Mouse (Mus musculus) thymus, adult 2 months (tissue): ENCODE results near the gene Trim15. TPM values are rescaled to one million over a fixed set of nuclear protein-coding genes. Genes with fewer than 3 reads are reported as not detected.

Experiments used
- DNase-seq: peaks from one replicate; pipeline ENCODE4 v3.0.0; 2021
- H3K27ac ChIP-seq: fragments of 200-500 bp; 2 replicates; pipeline ENCODE4 v1.5.1; 2012; ENCODE audit warnings: low read length, control low read depth; ENCODE audit not compliant: control insufficient read depth, insufficient read depth
- H3K27me3 ChIP-seq: fragments of 200-500 bp; 2 replicates; pipeline ENCODE4 v1.6.1; 2012; ENCODE audit warnings: mild to moderate bottlenecking, low read length, moderate library complexity, mixed read lengths; ENCODE audit not compliant: control insufficient read depth, insufficient read depth
- H3K36me3 ChIP-seq: fragments of 200-500 bp; 2 replicates; pipeline ENCODE4 v1.6.1; 2012; ENCODE audit warnings: mild to moderate bottlenecking, low read length, moderate library complexity; ENCODE audit not compliant: control insufficient read depth, insufficient read depth
- H3K4me1 ChIP-seq: fragments of 200-500 bp; replicated peaks from 2 replicates; pipeline ENCODE4 v1.6.1; 2012; ENCODE audit warnings: low read length; ENCODE audit not compliant: control insufficient read depth, insufficient read depth
- H3K4me3 ChIP-seq: fragments of 200-500 bp; 2 replicates; pipeline ENCODE4 v1.5.1; 2012; ENCODE audit warnings: mild to moderate bottlenecking, low read length, control low read depth, moderate library complexity; ENCODE audit not compliant: control insufficient read depth, insufficient read depth
- CTCF ChIP-seq: fragments of 200-500 bp; IDR thresholded peaks from 2 replicates; pipeline ENCODE4 v1.5.1; 2012; ENCODE audit warnings: mild to moderate bottlenecking, control low read depth, low read length, moderate library complexity, borderline replicate concordance; ENCODE audit not compliant: control insufficient read depth, poor library complexity, insufficient read depth; ENCODE audit errors: extremely low read depth
- POLR2A ChIP-seq: fragments of 200-500 bp; IDR thresholded peaks from 2 replicates; pipeline ENCODE4 v1.6.1; 2012; ENCODE audit warnings: mild to moderate bottlenecking, low read length, control low read depth, moderate library complexity; ENCODE audit not compliant: control insufficient read depth, poor library complexity, insufficient read depth; ENCODE audit errors: extremely low read depth
- WGBS: fragments of 180-500 bp; shearing (Covaris S2); methylation state at CpG from one replicate; pipeline ENCODE4 v1.1.7; 2018; 5-methylcytosine and 5-hydroxymethylcytosine counted together
- polyA plus RNA-seq: library from polyadenylated mRNA; depleted of rRNA; stranded (reverse); fragments of >200 nt; gene quantifications from 2 replicates; pipeline ENCODE4 v1.2.3, GENCODE M21; 2012

The Trim15 gene
- polyA plus RNA-seq, 1 experiment, result 0.30 TPM

DNA sequence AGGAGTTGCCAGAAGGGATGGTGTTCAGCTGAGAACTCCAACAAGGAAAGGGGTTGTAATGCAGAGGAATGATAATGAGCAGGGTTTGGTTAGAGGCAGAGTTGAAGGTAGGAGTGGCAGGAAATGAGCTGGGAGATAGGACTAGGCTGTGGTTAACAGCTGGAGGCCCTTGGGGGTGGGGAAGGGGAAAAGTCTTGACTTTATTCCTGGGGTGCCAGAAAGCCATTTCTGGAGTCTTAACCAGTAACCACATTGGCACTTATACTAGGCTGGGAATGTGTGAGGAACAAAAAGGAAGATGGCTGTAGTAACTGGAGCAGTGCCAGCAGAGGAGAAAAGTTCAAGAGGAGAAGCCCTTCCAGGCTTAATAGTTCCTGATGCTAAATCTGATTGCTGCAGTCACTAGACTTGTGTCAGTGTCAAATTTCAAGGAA, 22.7 kb downstream of the Trim15 start:
- no peaks in the 10 kb centered on the region for H3K36me3 ChIP-seq
- TF ChIP-seq CTCF (no peak), POLR2A (no peak)
- H3K4me1 ChIP-seq, result peaks cover 6% of the 10 kb centered on the region
- no peak overlapping the region for H3K4me3 ChIP-seq
- no peak overlapping the region for H3K27ac ChIP-seq
- DNase-seq, result no peak
- H3K27me3 ChIP-seq, result no peaks in the 10 kb centered on the region

DNA sequence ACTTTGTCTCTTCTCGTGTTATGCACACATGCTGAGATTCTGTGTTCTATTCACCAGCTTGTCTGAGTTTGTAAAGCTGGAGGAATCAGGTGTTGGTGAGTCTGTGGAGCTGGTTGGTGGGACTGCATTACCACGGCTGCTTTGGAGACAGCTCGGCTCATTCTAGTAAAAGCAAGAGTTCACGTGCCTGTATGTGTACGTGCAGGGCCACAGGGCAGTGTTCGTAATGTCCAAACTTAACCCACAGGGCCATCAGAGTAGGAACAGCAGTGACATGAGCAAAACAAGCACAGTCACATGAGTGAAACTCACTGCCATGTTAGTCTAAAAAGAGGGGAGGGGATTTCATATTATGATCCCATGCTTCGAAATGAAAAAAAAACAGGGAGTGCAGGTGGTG, 23.3 kb downstream of the Trim15 start:
- Histone ChIP-seq H3K4me3 (no peak overlapping the region), H3K27ac (no peak overlapping the region), H3K36me3 (no peaks in the 10 kb centered on the region), H3K4me1 (peaks cover 9% of the 10 kb centered on the region), H3K27me3 (no peaks in the 10 kb centered on the region)
- no peak for TF ChIP-seq POLR2A
- no peak for TF ChIP-seq CTCF
- whole genome bisulfite sequencing, result 75% methylated on average over 7 of the region's 7 CpGs
- DNase-seq, result no peak

DNA sequence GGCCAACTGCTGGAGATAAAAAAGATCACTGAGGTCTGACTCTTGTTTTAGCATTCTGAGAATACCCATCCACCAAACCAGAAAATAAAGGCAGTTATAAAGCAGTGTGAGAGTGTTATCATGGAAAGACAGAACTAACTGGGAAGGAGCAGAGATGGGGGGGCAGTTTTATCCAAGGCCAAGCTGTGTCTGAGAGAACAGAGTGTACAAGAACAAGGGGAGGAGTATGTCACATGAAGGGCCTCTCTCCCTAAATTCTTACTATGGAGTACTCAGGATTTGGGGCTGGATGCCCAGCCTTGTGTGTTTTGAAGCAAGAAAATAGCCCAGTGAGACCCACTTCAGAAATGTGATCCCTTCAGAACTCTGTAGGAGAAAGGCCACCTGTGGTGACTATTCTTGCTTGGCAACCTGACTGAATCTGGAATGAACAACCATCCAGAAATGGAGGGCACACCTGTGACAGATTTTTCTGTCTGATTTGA, 26.0 kb downstream of the Trim15 start:
- H3K27ac ChIP-seq, result no peak overlapping the region
- DNase-seq, result no peak
- H3K4me1 ChIP-seq, result peaks cover 11% of the 10 kb centered on the region

DNA sequence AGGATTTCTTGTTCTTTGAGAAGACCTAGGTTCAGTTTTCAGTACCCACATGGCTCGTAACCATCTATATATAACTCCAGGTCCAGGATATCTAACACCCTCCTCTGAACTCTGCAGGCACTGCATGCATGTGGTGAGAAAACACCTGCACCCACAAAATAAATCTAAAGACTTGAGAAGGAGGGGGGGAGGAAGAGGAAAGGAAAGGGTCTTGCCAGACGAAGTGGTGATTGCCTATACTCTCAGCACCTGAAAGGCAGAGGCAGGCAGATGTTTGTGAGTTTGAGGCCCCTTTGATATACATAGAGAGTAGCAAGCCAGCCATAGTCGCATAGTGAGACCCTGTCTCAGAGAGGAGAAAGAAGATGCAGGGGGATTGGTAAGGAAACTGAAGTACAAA, 27.1 kb downstream of the Trim15 start:
- H3K4me1 ChIP-seq, result peaks cover 12% of the 10 kb centered on the region
- H3K36me3 ChIP-seq, result no peaks in the 10 kb centered on the region
- WGBS, result 9% methylated on average over 3 of the region's 3 CpGs
- H3K4me3 ChIP-seq, result no peak overlapping the region
- DNase-seq, result peak; percentile 42
- H3K27ac ChIP-seq, result no peak overlapping the region
- H3K27me3 ChIP-seq, result no peaks in the 10 kb centered on the region
- TF ChIP-seq CTCF, result no peak
- TF ChIP-seq POLR2A, result no peak

More for the DNA sequence above, 26.0 kb downstream of the Trim15 start:
- no peak for TF ChIP-seq CTCF
- Histone ChIP-seq H3K36me3 (no peaks in the 10 kb centered on the region), H3K27me3 (no peaks in the 10 kb centered on the region), H3K4me3 (no peak overlapping the region)

DNA sequence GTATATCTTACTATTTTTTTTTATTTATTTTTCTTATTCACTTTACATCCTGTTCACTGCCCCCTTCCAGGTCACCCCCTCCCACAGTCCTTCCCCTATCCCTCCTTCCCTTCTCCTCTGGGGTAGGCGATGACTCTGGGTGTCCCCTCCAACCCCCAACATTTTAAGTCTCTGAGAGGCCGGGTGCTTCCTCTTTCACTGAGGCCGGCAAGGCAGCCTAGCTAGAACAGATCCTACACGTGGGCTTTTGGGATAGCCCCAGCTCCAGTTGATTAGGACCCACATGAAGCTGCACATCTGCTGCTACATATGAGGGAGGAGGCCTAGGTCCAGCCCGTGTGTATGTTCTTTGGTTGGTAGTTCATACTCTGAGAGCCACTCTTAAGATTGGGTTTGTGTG, 28.0 kb downstream of the Trim15 start:
- no peak for DNase-seq
- Histone ChIP-seq H3K4me3 (no peak overlapping the region), H3K4me1 (peaks cover 8% of the 10 kb centered on the region), H3K36me3 (no peaks in the 10 kb centered on the region), H3K27ac (no peak overlapping the region), H3K27me3 (no peaks in the 10 kb centered on the region)
- WGBS, result 52% methylated on average over 5 of the region's 5 CpGs
- TF ChIP-seq CTCF (no peak), POLR2A (no peak)

DNA sequence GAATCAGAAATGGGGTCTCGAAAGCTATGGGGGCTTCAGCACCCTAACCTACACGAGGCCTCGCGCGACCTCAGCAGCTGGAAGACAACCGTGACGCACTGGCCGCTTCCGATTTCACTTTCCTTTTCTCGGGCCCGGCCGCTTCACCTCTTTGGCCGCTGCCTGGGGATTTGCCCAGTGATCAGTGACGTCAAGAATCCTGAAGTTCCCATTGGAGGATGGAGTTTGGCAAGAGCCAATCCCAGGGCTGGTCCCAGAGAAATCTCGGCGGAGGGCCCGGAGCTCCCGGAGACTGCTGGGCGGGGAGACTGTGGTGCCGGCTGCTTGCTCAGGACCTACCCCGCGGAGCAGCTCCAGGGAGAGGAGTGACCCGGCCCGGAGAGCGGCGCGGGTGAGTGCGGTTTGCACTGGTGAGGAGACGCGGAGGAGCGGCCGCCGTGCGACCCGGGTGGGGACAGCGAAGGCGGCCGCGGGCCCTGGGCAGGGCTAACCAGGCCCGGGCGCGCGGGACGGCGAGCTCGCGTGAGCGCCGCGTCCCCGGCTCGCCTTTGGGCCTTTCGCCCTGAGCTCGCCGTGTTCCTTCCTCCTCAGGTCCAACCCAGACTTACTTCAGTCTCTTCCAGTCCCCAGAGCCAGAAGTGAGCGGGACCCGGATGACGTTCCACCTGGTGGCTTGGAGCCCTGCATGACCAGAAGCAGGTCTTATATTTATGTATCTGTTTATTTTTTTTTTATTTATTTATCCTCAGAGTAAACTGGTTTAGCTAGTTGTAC, 29.9 kb downstream of the Trim15 start, which contains the start of gene Trim26:
TSS of gene Trim26 (plus strand) at position 261 of the 774 bp plus-strand sequence.
- H3K4me3 ChIP-seq, result peak within 1 kb of the TSS; percentile 75
- H3K27ac ChIP-seq, result peak within 1 kb of the TSS; percentile 87
- no peaks in the 10 kb centered on the region for H3K36me3 ChIP-seq
- WGBS, result 1% methylated on average over 58 of the region's 58 CpGs
- DNase-seq, result peak; percentile 96
- H3K27me3 ChIP-seq, result no peaks in the 10 kb centered on the region
- TF ChIP-seq CTCF (peak; percentile 25; the same call in 1 of the 2 replicates), POLR2A (peak; percentile 73; the same call in 1 of the 2 replicates)
- H3K4me1 ChIP-seq, result peaks cover 6% of the 10 kb centered on the region
